Mouse (Mus musculus) C2C12 (cell line): ENCODE results near the gene Stat6. TPM values are rescaled to one million over a fixed set of nuclear protein-coding genes. Genes with fewer than 3 reads are reported as not detected.

Source experiments
- H3K27me3 ChIP-seq: one replicate; pipeline ENCODE4 v1.6.1; 2011; ENCODE audit not compliant: control insufficient read depth, insufficient read depth, insufficient read length
- H3K36me3 ChIP-seq: one replicate; pipeline ENCODE4 v1.6.1; 2011; ENCODE audit not compliant: control insufficient read depth, insufficient read depth
- H3K4me3 ChIP-seq: one replicate; pipeline ENCODE4 v1.5.1; 2011; ENCODE audit warnings: mild to moderate bottlenecking, control low read depth; ENCODE audit not compliant: poor library complexity, insufficient read depth, severe bottlenecking
- H3K79me2 ChIP-seq: one replicate; pipeline ENCODE4 v1.6.1; 2011; ENCODE audit not compliant: control insufficient read depth, insufficient read depth
- H3K79me3 ChIP-seq: one replicate; pipeline ENCODE4 v1.6.1; 2011; ENCODE audit warnings: low read depth, control low read depth
- H3ac ChIP-seq: one replicate; pipeline ENCODE3; 2011; ENCODE audit warnings: low read depth; ENCODE audit not compliant: control insufficient read depth, insufficient read length
- CEBPB ChIP-seq: IDR thresholded peaks from one replicate; pipeline ENCODE4 v1.6.1; 2011; ENCODE audit warnings: low read depth, mild to moderate bottlenecking, control low read depth, moderate library complexity
- CTCF ChIP-seq: IDR thresholded peaks from one replicate; pipeline ENCODE4 v1.5.1; 2011; ENCODE audit not compliant: control insufficient read depth, insufficient read depth, insufficient read length
- FOSL1 ChIP-seq: IDR thresholded peaks from one replicate; pipeline ENCODE4 v1.8.0; 2011; ENCODE audit warnings: mild to moderate bottlenecking, low read length; ENCODE audit not compliant: poor library complexity, insufficient read depth, severe bottlenecking
- MAX ChIP-seq: IDR thresholded peaks from one replicate; pipeline ENCODE4 v1.6.1; 2011; ENCODE audit warnings: mild to moderate bottlenecking, control low read depth
- MYOD1 ChIP-seq: IDR thresholded peaks from one replicate; pipeline ENCODE4 v1.6.1; 2011; ENCODE audit warnings: low read depth; ENCODE audit not compliant: control insufficient read depth, insufficient read length
- MYOG ChIP-seq: IDR thresholded peaks from one replicate; pipeline ENCODE4 v1.6.1; 2011; ENCODE audit not compliant: control insufficient read depth, insufficient read length; ENCODE audit errors: extremely low read depth
- USF1 ChIP-seq: IDR thresholded peaks from one replicate; pipeline ENCODE4 v1.6.1; 2011; ENCODE audit warnings: low read depth, mild to moderate bottlenecking, control low read depth, moderate library complexity
- polyA plus RNA-seq: library from polyadenylated mRNA; unstranded; fragments of >200 nt; fragmentation: generic; extraction: Trizol; gene quantifications from one replicate; pipeline ENCODE4 v1.2.1, GENCODE M21; 2012; ENCODE audit warnings: missing spikeins

Stat6 gene
- polyA plus RNA-seq, 1 experiment = 0.26 TPM

DNA sequence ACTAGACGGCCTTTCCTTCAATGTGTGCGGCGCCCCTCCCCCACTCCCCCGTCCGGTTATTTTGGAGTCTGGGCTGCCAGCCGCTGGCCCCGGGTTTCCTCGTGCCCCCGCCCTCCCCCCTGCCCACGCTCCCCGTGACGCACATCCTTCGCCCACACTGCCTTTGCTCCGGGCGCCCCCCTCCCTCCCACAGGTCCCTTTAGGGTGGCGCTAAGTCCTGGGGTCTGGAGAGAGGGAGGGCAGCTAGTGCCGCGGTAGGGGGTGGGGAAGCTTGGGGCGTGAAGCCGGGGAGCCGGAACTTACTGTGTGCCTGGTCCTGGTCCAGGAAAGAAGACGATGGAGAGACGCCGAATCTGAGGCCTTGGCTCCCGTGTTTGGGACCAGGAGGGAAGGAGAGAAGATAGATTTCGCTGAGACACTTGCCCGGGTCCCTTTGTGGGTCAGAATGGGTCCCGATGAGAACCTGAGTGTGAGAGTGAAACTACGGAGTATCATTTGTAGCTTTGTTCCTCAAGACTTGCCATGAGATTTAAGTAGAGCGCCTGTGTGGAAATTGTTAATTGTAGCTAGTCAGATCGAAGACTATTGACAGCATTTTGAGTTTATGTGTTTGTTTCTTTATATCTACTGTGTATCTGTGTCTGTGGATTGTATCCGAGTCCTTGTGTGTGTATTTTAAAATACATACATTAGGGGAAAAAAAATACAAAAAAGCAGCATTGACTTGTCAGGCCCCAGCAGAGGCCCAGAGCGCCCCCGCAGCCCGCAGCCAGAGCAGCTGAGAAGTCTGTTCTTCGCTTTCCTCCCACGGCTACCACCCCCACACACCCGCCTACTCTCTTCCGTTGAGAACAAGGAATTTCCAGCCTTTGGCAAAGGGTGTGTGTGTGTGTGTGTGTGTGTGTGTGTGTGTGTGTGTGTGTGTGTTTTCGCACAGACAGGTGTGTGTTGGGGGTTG lies 25.6 kb downstream of the Stat6 start, which contains the start of gene Nab2:
Nab2 (minus strand) TSS at position 476 of the 958 bp plus-strand sequence.
- Histone ChIP-seq H3K36me3 (peaks cover 22% of the 10 kb centered on the region), H3K79me2 (peaks cover 31% of the 10 kb centered on the region), H3K27me3 (no peaks in the 10 kb centered on the region), H3K4me3 (peak within 1 kb of the TSS; percentile 95), H3K79me3 (peaks cover 30% of the 10 kb centered on the region), H3ac (peak within 1 kb of the TSS; percentile 87)
- TF ChIP-seq CEBPB (no peak), USF1 (no peak), MYOD1 (no peak), MYOG (no peak), MAX (no peak), FOSL1 (no peak), CTCF (no peak)

DNA sequence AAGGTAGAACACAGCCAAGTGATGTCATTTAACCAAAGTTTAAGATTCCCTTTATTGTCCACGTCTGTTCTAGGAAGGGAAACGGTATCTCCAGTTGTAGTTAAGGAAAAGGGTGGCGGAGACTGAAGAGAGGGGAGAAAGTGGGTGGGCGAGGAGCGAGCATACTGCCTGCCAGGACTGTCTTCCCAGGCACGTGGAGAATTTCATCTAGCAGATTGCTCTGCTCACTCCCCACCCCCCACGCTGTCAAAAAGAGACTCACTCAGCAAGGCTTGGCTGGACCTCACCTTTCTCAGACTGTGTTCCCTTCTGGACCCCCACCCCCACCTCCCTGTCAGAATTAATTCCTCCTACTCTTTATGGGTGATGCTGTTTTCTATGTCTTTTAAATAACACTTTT lies 26.4 kb downstream of the Stat6 start:
- no peak for TF ChIP-seq MYOG
- TF ChIP-seq FOSL1 = no peak
- no peak for TF ChIP-seq USF1
- TF ChIP-seq CEBPB = no peak
- TF ChIP-seq CTCF = no peak
- Histone ChIP-seq H3K79me3 (peaks cover 22% of the 10 kb centered on the region), H3K27me3 (no peaks in the 10 kb centered on the region), H3K4me3 (peak overlapping the region; percentile 47), H3K36me3 (peaks cover 14% of the 10 kb centered on the region), H3K79me2 (peaks cover 23% of the 10 kb centered on the region), H3ac (peak overlapping the region; percentile 3)

DNA sequence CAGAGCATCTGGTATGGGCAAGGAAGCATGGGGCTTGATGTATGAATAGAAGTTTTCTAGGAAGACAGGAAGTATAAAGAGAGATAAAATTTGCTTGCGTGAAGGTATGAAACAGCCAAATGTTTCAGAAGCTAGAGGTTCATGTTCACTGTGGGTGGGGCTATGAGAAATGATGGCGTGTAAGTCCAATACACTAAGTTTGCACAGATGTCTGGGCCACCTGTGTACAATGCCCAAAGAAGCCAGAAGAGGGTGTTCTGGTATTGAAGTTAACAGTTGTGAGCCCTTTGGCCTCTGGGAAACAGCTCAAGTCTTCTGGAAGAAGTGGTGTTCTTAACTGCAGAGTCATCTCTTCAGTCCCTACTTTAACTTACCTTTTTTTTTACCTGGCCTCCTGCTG lies 27.4 kb downstream of the Stat6 start:
- H3K27me3 ChIP-seq = no peaks in the 10 kb centered on the region
- H3K36me3 ChIP-seq = peaks cover 5% of the 10 kb centered on the region
- TF ChIP-seq CTCF = no peak
- no peak for TF ChIP-seq MYOG
- no peak for TF ChIP-seq MAX
- no peak for TF ChIP-seq CEBPB
- no peak for TF ChIP-seq FOSL1
- TF ChIP-seq MYOD1 = no peak
- TF ChIP-seq USF1 = no peak
- H3K79me3 ChIP-seq = peaks cover 11% of the 10 kb centered on the region
- H3K79me2 ChIP-seq = peaks cover 13% of the 10 kb centered on the region
- H3ac ChIP-seq = no peak overlapping the region
- H3K4me3 ChIP-seq = no peak overlapping the region

DNA sequence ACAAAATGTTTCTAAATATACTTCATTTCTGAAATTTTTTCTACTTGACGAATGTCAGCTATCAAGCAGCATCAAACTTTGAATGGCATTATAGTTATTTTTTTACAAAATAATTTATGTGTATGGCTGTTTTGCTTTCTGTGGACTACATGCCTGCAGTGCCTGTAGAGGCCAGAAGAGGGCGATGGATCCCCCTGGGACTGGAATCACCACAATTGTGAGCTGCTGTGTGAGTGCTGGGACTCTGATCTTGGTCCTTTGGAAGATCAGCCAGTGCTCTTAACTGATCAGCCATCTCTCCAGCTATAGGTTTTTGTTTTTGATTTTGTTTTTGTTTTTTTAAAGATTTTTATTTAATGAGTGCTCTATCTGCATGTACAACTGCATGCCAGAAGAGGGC lies 28.5 kb downstream of the Stat6 start:
- no peak overlapping the region for H3ac ChIP-seq
- H3K27me3 ChIP-seq = no peaks in the 10 kb centered on the region
- H3K36me3 ChIP-seq = no peaks in the 10 kb centered on the region
- H3K79me2 ChIP-seq = peaks cover 2% of the 10 kb centered on the region
- no peak for TF ChIP-seq CEBPB
- TF ChIP-seq USF1 = no peak
- no peak for TF ChIP-seq MYOG
- no peak for TF ChIP-seq MAX
- no peak for TF ChIP-seq MYOD1
- no peak for TF ChIP-seq FOSL1
- no peak for TF ChIP-seq CTCF
- H3K79me3 ChIP-seq = peaks cover under 1% of the 10 kb centered on the region
- no peak overlapping the region for H3K4me3 ChIP-seq

DNA sequence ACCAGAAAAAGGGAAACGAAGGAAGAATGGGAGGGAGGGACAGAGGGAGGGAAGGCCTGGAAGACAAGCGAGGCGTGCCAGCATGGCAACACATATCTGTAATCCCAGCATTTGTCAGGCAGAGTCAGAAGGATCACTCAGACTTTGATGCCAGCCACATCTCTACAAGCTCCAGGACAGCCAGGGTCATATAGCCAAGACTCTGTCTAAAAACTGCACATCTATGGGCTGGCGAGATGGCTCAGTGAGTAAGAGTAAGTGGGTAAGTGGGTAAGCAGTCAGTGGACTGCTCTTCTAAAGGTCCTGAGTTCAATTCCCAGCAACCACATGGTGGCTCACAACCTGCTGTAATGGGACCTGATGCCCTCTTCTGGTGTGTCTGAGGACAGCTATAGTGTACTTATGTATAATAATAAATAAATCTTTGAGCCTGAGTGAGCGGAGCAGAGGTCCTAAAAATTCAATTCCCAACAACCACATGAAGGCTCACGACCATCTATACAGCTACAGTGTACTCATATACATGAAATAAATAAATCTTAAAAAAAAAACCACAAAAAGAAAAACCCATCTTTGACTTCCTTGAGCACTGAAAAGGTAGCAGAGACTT lies 31.4 kb downstream of the Stat6 start:
- Histone ChIP-seq H3K4me3 (no peak overlapping the region), H3K79me3 (peaks cover 8% of the 10 kb centered on the region), H3ac (no peak overlapping the region), H3K36me3 (no peaks in the 10 kb centered on the region), H3K79me2 (peaks cover 20% of the 10 kb centered on the region), H3K27me3 (no peaks in the 10 kb centered on the region)
- TF ChIP-seq MYOG (no peak), MYOD1 (no peak), FOSL1 (no peak), MAX (no peak), USF1 (no peak), CEBPB (no peak), CTCF (no peak)
